Mouse (Mus musculus) cerebellum, postnatal 14 days (tissue): ENCODE results near the gene Eri3.

Experiments used
- DNase-seq, 2 experiments: peaks; one replicate each; pipeline ENCODE4 v3.0.0; 2021; ENCODE audit warnings: mixed read lengths in 2 of 2

The Eri3 gene

DNA sequence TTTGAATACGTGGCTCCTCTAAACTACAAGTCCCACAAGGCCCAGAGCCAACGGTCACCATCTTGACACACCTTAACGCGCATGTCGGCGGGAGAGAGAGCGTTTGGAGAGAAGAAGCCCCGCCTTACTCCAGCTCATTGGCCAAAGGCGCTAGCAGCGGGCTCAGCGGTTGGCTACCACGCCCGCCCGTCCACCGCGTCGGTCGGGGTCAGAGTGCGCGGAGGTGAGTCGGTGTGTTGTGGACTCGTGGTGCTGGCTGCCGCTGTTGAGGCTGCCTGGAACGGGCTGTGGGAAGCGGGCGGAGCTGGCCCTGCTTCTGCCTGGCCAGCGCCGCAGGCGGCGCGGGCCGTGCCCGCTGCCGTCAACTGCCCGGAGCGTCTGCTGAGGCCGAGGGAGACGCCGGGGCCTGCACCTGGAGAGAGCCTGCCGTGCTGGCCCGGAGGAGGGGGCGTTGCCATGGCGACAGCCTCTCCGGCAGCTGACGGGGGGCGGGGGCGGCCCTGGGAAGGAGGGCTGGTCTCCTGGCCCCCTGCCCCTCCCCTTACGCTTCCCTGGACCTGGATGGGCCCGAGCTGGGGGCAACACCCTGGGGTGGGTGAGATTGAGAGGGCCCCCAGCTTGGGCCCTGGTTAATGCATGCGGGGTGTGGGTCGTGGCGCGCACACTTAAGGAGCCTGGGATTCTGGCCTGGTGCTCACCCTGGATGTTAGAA is at the start of gene Eri3:
TSS of gene Eri3 (plus strand) at position 226 of the 712 bp plus-strand sequence.
- DNase-seq = peak; percentile 98 to 99

DNA sequence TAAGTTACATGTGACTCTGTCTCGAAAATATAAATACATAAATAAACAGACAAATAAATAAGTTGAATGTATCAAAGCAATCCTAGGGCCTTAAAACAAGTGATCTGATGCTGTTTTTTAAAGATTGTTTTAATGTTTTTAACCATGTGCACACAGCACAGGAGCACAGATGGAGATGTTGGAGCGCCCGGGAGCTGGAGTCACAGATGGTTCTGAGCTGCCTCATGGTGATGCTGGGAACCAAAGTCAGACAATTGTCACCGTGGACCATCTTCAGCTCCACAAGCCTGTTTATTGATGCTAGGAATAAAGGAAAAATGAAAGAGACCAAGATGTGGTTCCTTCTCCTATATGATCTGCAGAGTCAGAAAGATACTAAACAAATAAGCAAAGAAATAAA is 31.9 kb upstream of the Eri3 start:
- DNase-seq = no peak

DNA sequence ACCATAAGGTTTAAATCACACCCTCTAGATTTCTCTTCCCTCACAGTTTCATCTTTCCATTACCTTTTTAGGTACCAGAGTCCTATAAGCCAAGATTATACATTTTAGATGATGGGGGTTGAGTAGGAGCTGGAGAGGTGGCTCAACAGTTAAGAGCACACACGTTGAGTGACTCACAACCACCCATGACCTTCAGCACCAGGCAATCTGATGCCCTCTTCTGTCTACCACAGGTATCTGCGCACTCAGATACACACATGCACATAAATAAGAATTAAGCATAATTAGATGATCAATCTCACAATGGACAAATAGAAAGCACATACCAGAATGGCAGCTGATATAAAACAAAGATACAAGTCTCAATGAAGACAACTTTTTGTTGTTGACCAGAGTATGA is 28.8 kb upstream of the Eri3 start:
- DNase-seq = no peak

DNA sequence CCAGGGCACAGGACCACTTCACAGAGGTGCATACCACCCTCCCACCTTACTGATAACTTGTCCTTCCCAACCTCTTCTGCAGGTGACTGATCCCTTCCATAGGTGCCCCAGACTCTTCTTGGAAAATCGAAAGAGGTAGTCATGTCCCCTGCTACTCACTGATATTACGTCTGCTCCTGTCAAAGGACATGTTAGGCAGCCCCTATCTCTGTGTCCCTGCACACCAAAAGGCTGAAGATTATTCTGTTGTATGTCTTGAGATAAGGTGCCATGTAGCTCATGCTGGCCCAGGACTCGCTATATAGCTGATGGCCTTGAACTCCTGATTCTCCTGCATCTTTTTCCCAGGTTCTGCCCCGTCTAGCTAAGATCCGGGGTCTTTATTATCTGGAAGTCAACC is 24.2 kb upstream of the Eri3 start:
- no peak for DNase-seq

DNA sequence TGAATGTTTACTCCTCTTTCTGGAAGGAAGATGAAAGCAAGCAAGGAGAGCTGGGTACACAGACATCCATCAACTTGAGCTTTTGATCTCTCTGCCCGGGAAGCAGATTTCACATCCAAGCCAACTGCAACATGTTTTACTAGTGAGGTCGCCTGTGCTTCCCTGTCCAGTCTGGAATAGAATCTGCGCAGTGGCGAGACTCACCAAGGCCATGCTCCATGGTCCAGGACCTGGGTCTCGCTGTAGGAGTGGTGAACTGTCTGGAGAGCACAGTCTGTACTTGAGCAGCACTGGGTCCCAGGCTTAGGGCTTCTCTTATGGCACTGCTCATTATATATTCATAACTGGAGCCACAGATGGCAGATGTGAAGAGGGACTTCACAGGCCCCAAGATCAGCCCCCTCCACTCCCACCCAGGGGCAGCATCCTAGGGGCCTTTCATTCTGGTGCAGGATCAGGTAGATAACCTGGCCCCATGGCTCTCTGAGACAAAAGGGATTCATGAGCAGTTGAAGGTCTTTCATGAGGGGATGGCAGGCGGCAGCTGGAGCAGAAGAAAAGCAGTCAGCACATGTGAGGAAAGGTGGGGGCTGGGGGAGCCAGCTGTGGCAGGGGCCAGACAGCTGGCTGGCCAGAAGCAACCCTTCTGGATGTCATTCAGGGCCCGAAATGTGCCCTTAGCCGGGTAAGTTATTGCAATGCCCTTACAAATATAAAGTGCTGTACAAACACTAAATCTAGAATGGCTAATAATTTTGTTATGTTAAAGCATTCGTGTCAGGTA is 22.9 kb upstream of the Eri3 start:
- no peak for DNase-seq

DNA sequence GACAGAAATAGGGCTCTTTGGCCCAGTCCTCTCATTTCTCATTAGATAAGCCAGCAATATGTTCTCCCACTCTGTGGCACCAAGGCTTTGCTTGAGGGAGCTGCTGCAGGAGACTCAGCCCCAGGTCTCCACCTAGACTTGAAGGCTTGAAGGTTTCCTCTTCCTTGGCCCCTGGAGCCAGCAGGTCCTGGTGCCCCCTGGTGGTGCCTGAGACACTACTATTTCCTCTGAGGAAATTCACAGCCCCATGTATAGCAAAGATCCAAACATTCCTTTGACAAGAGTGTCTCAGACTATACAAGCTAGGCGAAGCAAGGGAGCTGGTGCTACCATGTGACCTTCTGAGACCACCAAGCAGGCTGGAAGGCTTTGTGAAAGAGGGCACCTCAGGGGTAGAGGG is 22.2 kb upstream of the Eri3 start:
- DNase-seq = peak; percentile 33 to 47

DNA sequence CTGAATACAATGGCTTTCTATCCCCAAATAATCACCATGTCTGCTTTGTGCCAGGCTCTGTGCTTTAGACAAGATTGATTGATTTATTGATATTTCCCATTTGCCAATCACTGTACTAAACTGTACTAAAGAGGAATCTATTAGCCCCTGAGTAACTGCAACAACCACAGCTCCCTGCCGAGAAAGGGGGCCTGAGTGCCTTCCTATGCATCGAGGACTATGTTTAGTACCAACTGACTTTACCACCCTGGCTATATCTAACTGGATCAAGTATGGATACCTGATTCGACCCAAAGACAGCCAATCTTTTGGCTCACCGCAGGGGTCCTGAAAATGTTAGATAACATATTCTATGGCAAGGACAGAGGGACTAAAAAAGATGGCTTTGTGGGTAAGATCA is 20.3 kb upstream of the Eri3 start:
- DNase-seq = no peak

DNA sequence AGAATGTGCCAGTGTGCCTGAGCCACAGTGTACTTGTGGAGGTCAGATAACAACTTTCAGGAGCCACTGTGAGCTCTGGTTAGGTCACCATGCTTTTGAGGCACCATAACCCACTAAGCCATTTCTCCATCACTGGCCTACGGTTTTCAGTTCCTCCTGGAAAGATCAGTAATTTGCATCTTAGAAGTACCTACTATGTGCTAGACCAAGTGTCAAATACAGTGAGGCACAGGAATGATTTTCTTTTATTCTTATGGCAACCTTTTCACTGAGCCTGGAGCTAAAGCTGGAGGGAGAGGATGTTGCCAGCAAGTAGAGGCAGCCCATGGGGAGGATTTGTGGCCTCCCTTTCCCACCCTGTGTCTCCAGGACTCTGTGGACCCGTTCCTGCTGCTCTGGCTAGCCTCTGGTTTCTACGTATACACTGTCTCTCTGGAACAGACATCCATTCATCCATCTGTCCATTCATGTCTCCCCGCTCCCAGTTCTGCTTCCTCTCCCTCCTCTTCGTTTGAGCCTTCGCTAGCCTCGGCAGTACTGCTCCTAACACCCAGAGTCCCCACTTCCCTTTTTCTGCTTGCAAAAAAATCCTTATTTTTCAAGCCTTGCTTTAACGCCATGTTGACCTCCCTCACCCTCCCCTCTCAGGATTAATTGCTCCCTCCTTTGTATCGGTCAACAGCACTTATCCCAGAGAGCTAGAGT is 14.5 kb upstream of the Eri3 start:
- no peak for DNase-seq

DNA sequence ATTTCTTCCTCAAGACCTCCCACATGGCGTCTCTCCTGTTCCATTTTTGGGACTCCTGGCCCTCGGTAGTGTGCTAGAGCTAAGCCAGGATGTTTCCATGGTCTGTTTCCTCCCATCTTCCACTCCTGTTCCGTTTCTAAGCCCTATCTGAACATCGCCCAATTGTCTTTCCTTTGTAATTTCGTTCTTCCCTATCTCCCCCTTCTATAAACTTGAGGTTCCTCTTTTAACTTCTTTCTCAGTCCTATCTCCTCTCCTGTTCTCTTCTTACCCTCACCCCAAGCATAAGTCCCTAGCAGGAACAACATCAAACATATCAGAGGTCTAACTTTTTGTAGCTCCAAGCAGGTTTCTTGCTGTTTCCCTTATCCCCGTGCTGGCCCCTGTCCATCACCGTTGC is 13.2 kb upstream of the Eri3 start:
- DNase-seq = no peak

DNA sequence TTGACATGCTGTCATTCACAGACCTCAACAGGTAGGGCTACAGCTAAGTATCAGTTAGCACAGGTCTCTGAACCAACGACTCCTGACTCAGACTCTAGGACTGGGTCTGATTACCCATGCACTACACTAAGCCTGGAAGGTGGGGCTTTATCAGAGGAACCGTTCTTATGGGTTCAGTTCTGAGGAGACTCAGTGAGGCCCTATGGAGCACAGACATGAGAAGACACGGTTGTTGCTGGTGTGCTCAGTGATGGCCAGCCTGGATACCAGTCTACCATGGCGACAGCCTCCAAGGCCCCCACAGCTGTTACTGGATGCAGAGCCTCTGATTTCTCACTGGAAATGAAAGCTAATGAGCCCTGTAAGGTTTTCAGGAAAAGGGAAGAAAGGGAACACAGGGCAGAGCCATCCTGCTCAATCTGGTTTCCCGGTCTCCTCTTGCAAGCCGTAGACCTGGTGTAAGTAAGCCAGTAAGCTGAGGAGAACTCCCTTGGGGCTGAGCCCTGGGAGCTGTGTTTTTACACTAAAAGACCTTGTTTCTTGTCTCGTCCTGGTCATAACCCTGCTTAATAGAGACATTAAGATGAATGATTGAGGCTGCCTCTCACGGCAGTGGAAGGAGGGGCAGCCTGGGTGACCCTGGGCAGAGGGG is 10.7 kb upstream of the Eri3 start:
- DNase-seq = no peak

DNA sequence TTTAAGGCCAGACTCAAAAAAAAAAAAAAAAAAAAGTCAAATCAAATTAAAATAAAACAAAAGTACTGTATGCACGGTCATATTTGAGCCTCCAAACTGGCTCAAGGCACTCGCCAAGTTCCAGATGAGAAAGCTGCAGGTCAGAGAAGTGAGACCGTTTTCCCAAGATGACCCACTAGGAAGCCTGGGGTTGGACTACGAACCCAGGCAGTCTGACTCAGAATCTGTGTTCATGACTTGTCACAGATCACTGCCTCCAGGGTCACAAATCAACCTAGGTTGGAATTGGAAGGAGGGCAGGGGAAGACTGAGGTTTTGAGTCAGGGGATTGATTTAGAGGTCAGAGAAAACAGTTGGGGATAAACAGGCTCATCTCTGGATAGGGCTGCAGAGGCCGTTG is 9.6 kb upstream of the Eri3 start:
- no peak for DNase-seq

DNA sequence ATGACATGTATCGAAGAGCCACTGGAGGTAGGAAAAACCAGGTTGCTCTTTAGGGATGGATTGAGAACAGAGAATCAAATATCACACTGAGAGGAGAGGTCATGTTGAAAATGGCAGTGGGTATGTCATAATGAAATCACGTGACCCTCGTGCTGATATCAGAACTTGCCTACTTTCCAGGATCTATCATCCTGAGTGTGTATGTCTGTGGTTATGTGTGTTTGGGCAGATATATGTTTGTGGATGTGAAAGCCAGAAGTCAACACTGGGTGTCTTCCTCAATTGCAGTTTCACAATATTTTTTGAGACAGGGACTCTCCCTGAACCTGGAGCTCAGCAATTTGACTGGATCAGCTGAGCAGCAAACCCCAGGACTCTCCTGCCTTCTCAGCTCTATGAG is 4.7 kb upstream of the Eri3 start:
- DNase-seq = no peak

DNA sequence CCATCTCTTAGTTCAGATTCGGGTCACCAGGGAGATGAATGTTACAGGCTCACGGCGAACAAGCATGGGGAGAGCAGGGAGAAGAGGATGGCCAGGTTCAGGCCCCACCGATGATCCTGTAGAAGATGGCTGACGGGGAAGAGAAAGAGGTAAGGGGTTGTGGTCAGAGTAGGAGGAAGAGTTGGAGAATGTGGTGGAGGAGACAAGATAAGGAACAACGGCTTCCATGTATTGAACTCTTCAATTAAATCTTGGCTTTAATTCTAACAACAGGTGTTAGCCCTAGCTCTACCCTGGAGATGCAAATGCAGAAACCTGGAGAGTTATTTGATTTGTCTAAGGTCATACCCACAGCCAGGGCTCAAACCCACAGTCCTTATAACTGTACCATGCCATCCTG is 3.5 kb upstream of the Eri3 start:
- no peak for DNase-seq

DNA sequence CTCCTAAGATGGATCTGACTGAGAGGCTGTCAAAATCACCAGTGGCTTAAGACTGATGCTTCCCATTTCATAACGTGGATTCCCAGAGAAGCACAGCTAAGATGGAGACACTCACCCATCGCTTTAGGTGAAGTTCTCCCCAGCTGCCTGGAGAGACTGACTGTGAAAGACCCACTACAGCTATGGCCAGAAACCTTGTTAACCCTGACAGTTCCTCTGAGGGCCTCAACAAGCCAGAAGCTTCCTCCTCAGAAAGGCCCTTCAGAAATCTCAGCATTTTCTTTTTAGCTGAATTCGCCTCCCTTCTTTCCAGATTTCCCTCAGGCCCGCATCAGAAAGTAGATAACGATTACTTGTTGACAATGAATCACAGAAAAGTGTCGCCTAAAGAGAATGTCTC is 589 bp upstream of the Eri3 start:
- peak; percentile 5 to 12 for DNase-seq

DNA sequence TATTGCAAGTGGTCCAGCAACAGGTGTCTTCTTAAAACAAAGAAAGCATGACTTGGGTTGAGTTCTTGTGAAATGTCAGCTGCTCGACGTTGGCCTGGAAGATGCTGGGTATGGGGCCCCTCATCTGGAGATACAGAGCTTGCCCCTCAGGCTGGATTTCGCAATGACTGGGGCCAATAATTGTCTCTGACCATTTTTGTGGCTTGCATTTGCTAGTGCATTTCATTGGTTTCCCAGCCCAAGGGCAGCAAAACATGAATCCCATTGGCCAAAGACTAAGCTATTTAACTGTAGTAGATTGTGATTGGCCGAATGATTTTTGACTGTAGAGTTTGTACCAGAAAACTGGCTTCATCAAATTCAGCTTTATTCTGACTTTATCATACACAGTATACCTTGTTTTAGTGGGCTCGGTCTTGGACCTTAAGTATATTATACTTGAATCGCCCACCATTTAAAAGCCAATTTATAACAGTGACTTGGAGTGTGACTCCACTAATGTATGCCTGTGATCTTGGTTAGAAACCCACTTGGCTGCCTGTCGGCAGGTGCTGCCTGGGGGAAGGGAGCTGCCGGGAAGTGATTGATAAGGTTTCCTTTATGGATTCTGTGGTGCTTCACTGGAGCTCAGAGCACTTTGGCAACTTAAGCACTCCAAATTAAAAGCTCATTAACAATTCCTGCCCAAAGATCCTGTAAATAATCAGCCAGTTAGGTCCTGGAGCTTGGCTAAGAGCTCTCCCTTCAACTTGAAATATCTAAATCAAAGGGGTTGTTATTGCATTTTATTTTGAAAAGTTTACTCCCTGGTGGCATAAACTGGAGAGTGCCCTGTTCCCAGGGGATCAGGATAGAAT is 1.2 kb downstream of the Eri3 start:
- no peak for DNase-seq

DNA sequence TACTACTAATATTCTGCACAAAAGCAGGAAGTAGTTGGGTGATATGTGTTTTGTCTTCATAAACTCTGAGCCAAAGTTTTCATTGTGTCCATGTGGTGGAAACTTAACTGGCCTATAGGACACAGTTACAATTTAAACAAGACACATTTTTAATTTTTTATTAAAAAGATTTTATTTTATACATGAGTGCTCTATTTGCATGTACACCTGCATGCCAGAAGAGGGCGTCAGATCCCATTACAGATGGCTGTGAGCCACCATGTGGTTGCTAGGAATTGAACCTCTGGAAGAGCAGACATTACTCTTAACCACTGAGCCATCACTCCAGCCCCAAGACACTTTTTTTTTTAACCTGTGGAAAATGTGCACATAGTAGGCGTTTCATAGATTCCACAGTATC is 5.3 kb downstream of the Eri3 start:
- DNase-seq = no peak

DNA sequence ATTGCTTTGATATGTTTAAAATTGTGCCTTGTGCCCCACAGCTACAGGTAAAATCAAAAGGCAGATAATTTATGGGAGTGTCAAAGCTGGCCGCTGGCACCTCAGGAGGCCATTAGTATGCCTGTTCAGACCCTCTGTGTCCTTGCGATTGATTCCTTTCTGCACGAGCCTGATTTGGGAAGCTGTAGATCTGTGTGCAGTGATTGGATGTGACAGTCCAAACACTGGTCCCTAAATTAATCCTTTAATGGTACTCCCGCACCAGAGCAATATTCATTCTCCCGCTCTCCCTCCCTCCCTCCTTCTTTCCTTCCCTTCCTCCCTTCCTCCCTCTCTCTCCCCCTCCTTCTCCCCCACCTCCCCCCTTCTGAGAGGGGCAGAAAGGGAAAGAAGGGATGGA is 6.2 kb downstream of the Eri3 start:
- no peak for DNase-seq

DNA sequence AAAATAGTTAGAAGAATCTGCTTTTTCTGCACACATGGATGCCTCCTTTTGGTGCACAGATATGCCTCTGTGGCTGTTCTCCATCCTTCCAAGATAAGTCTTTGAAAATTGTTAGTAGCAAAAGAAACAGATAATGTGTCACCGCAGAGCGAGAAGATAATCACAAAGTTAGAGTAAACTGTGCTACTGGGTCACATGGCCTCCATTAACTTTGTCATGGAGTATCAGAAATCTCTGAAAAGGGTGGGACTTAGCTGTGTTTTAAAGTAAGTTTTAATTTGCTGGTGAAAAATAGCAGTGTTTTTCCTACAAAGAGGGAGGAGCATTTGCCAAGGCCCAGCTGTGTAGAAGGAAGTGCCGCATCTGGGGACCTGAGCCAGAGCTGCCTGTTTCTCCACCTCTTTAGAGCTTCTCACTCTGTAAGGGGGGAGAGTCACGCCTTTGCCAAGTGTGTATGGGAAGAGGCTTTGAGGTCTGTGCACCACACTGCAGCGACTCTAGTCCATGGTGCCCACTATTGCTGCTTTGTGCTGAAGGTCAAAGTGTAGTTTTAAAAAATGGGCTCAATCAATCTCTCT is 7.0 kb downstream of the Eri3 start:
- no peak for DNase-seq

DNA sequence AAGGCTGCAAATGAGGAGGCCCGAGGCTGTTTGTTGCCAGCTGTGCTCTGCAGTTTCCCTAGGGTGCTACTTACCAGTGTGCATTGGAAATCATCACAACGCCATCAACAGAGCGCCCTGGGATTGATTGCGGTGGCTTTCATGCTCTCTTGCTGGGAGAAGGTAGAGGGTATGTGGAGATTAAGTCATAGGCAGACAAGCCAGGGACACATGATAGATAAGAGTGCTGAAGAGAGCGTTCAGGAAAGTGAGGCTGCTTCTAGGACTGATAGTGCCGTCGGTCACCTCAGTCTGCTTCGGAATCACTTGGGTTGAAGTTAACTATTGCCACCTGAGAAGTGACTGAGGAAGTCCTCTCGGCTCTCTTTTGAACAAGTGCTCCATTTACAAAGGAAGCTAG is 13.8 kb downstream of the Eri3 start:
- no peak for DNase-seq

DNA sequence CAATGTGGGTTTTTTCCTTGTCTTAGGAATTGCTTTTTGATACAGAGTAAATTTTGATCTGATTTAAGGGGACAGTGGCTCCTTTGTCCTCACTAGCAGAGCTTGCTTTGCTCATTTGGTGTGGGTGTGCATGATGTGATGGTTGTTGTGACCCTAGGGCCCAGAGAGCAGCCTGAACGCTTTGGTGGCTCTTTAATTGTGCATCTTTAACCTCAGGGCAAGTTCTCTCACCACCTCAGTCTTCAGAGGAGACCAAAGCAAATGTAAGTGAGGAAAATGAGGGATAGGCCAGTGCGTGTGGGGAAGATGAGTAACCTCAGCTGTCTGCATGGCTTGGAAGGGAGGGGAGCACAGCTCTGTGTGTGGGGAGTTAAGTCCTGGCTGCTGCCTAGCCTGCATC is 18.7 kb downstream of the Eri3 start:
- no peak for DNase-seq

DNA sequence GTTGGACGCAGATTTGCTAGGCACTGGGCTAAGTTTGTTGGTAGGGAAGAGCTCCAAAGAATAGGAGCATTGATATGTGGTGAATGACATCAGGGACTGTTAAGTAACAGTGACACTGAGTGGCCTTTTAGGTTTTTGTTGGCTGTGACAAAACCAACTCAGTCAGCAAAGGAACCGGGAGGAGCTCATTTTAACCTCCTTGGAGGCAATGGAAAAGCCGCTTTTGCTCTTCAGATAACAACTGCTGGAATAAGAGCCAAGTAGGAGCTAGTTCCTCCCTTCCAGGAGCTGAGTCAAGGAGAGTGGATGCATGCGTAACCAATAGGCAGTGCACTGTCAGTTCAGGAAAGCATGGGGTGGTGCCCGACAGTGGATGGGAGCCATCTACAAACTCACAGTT is 20.8 kb downstream of the Eri3 start:
- no peak for DNase-seq

DNA sequence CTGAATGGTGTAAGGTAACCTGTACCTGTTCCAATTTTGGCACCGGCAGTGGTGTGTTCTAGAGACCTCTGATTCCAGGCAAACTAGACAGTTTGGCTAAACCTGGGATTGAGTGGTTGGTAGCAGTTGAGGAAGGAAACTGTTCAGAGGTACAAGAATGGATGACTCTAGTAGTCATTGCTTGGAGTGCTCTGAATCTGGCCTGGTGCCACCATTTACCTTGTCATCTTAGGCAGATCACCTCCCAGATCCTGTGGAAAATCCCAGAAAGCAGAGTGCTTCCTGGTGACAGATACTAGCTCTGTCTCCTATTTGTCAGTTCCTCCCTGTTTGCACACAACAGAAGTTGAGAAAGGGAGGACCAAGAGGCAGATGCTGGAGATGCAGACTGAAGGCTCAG is 27.4 kb downstream of the Eri3 start:
- DNase-seq = no peak
